Mouse (Mus musculus) forebrain, embryonic 16.5 days (tissue): ENCODE measurements around the gene Msrb2. TPM values are rescaled to one million over a fixed set of nuclear protein-coding genes. Genes with fewer than 3 reads are reported as not detected.

Experiments
- ATAC-seq: fragments of 200-750 bp; cut with Nextera tagmentation; 2 replicates; pipeline ENCODE4 v1.8.0; 2017; ENCODE audit warnings: mild to moderate bottlenecking, moderate library complexity
- H3K27ac ChIP-seq: fragments of 300-500 bp; sonication (generic); 2 replicates; pipeline ENCODE4 v1.5.1; 2014; ENCODE audit warnings: low read length, control low read depth
- H3K27me3 ChIP-seq: fragments of 300-500 bp; sonication (generic); replicated peaks from 2 replicates; pipeline ENCODE4 v1.6.1; 2014; ENCODE audit warnings: low read length; ENCODE audit not compliant: control insufficient read depth, insufficient read depth
- H3K36me3 ChIP-seq: fragments of 300-500 bp; sonication (generic); 2 replicates; pipeline ENCODE4 v1.6.1; 2014; ENCODE audit not compliant: control insufficient read depth, insufficient read depth
- H3K4me1 ChIP-seq: fragments of 300-500 bp; sonication (generic); replicated peaks from 2 replicates; pipeline ENCODE4 v1.6.1; 2014; ENCODE audit warnings: low read length; ENCODE audit not compliant: control insufficient read depth, insufficient read depth
- H3K4me2 ChIP-seq: fragments of 300-500 bp; sonication (generic); 2 replicates; pipeline ENCODE4 v1.6.1; 2014; ENCODE audit warnings: mild to moderate bottlenecking, low read length, control low read depth
- H3K4me3 ChIP-seq: fragments of 300-500 bp; sonication (generic); replicated peaks from 2 replicates; pipeline ENCODE4 v1.5.1; 2014; ENCODE audit warnings: mild to moderate bottlenecking, low read length, control low read depth
- H3K9ac ChIP-seq: fragments of 300-500 bp; sonication (generic); replicated peaks from 2 replicates; pipeline ENCODE4 v1.6.1; 2014; ENCODE audit warnings: low read depth, low read length, control low read depth
- H3K9me3 ChIP-seq: fragments of 300-500 bp; sonication (generic); 2 replicates; pipeline ENCODE4 v1.6.1; 2016; ENCODE audit warnings: low read length; ENCODE audit not compliant: control insufficient read depth
- WGBS: fragments of 180-500 bp; shearing (Covaris S2); extraction: QIAGEN DNeasy Blood & Tissue Kit; methylation state at CpG from one replicate; pipeline ENCODE4 v1.1.7; 2014; 5-methylcytosine and 5-hydroxymethylcytosine counted together
- polyA plus RNA-seq: library from polyadenylated mRNA; unstranded; fragments of >200 nt; fragmentation: Nextera tagmentation; extraction: Ambion mirVana; gene quantifications from 2 replicates; pipeline ENCODE4 v1.2.1, GENCODE M21; 2015

The Msrb2 gene
- polyA plus RNA-seq, 1 experiment from 2014 or later = 7.9 TPM

DNA sequence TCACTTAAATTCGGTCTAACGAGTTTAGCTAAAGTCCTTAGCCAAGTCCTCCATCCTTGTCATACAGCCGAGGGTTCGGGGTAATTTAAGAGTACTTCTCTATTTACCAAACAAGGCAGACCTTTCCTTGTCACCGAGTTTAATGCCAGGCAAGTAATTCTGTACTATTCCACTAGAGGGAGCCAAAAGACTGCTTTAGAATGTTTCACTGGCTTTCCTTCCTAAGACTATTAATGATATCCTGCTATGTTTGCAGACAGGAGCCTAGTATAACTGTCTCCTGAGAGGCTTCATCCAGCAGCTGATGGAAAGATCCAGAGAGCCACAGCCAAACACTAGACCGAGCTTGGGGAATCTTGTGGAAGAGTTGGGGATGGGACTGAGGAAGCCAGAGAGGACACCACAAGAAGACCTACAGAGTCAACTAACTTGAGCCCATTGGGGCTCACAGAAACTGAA lies 43.9 kb downstream of the Msrb2 start:
- Histone ChIP-seq H3K4me1 (no peaks in the 10 kb centered on the region), H3K27me3 (no peaks in the 10 kb centered on the region), H3K27ac (no peak overlapping the region), H3K4me2 (peak overlapping the region; percentile 58), H3K4me3 (peak overlapping the region; percentile 30), H3K9me3 (no peaks in the 10 kb centered on the region), H3K9ac (no peak overlapping the region; the same call in 1 of the 2 replicates), H3K36me3 (no peaks in the 10 kb centered on the region)
- WGBS = 2% methylated on average over 6 of the region's 6 CpGs
- ATAC-seq = peak; percentile 71

DNA sequence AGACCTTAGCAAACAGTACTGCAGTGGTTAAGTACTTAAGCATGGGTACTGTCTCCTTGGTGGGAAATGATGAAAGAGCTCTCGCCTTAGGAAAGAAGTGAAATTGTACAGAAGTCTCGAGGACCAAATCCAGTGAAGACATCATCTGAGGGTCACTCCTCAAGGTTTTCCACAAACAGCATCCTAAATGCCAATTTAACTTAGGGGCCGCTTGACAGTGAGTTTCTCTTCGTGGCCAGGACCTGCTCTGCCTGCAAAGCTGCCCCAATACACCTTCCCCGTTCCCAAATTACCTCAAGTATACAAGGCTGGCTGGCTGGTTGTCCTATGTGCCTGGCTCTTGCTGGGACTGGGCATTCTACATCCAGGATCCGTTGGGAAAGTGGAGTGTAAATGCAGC lies 44.8 kb downstream of the Msrb2 start:
- Histone ChIP-seq H3K4me3 (no peak overlapping the region), H3K9ac (no peak overlapping the region), H3K27me3 (no peaks in the 10 kb centered on the region), H3K27ac (no peak overlapping the region), H3K4me2 (no peak overlapping the region), H3K9me3 (no peaks in the 10 kb centered on the region), H3K4me1 (no peaks in the 10 kb centered on the region), H3K36me3 (no peaks in the 10 kb centered on the region)
- ATAC-seq = no peak
- 72% methylated on average over 6 of the region's 6 CpGs for WGBS

DNA sequence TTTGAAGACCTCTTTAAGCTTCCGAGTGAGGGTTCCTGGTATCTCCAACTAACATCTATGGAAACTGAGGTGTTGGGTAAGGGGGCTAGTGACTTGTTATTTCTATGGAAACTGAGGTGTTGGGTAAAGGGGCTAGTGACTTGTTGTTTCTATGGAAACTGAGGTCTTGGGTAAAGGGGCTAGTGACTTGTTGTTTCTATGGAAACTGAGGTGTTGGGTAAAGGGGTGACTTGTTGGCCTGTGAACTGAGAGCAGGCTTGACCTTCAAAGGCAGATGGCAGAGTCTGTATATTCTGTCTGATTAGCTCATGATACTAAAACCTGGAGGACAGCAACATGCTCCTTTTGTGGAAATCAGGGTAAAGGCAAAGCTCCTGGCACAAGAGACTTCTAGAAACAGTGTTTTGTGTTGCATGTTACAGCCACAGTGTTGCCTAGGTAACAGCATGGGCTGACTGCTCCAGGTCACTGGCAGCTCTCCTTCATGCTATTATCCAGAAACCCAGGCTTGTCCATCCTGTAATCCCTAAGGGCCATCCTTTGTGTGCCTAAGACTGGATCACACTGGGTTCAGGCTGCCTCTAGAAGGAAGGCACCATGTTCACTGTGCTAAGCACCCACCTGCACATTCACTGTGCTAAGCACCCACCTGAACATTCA lies 48.6 kb downstream of the Msrb2 start:
- peak; percentile 29; the same call in 1 of the 2 replicates for ATAC-seq

DNA sequence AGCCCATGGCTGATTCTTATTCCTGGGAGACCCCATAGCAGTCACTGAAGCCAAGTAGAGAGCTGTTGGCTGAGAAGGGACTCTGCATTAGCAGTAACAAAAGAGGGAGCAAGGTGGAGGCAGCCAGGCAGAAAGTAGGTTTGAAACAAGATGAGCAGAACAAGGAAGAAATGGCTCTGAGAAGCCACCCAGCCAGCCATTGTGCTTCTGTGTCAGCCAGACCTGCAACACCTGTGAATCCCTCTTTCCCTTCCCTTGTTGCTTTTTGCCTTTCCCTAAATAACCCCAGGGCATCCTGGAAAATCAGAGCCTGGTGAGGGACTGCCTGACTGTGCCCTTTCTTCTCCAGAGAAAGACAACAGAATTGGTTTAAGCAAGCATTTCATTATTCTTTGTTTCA lies 51.0 kb downstream of the Msrb2 start:
- Histone ChIP-seq H3K4me2 (no peak overlapping the region), H3K9ac (no peak overlapping the region), H3K9me3 (no peaks in the 10 kb centered on the region), H3K4me3 (no peak overlapping the region), H3K27ac (no peak overlapping the region), H3K36me3 (no peaks in the 10 kb centered on the region), H3K4me1 (no peaks in the 10 kb centered on the region), H3K27me3 (peaks cover 31% of the 10 kb centered on the region)
- ATAC-seq = no peak

More for the DNA sequence above, 48.6 kb downstream of the Msrb2 start:
- H3K4me1 ChIP-seq = no peaks in the 10 kb centered on the region
- H3K4me2 ChIP-seq = no peak overlapping the region
- 74% methylated on average over 1 of the region's 1 CpGs for WGBS
- no peak overlapping the region for H3K4me3 ChIP-seq
- H3K36me3 ChIP-seq = no peaks in the 10 kb centered on the region
- H3K9me3 ChIP-seq = no peaks in the 10 kb centered on the region
- H3K9ac ChIP-seq = no peak overlapping the region
- H3K27me3 ChIP-seq = peaks cover 12% of the 10 kb centered on the region; the same call in 1 of the 2 replicates
- H3K27ac ChIP-seq = no peak overlapping the region

DNA sequence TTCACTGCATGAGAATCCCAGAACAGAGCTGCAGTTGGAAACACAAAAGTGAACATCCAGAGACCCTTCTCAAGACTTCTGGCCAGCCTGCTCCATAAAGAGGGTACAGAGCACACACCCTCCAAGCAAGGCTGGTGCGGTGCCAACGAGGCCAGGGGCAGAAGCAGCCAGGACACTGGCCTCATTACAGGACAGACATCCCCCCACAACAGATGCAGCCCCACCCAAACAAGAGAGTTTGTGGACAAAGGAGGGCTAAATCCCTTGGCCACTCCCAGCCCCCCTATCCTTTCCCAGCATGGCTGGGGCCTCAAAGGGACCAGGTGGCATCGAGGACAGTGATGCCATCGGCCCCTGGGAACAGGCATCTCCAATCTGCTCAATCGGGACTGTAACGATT lies 51.8 kb downstream of the Msrb2 start:
- Histone ChIP-seq H3K4me2 (no peak overlapping the region), H3K9ac (no peak overlapping the region), H3K36me3 (no peaks in the 10 kb centered on the region), H3K27ac (no peak overlapping the region), H3K4me1 (no peaks in the 10 kb centered on the region), H3K9me3 (no peaks in the 10 kb centered on the region), H3K27me3 (peaks cover 33% of the 10 kb centered on the region), H3K4me3 (no peak overlapping the region)
- 49% methylated on average over 6 of the region's 6 CpGs for WGBS
- no peak for ATAC-seq

DNA sequence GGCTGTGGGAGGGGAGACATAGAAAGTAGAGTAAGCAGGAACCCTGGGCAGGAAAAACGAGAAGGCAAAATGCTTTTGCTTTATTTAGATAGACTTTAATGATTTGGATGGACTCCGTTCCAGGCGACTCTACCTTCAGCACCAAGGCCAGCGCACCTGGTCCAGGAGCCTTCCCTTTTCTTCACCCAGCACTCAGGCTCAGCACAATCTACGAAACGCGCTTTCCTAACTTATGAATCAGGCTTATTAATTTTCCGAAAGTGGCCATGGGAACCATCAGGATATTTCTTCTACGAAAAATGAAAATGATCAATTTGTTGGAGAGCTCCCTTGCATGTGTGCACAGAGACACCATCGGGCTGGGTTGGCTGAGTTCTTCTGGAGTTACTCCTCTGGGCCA lies 57.8 kb downstream of the Msrb2 start:
- ATAC-seq = no peak
- no peaks in the 10 kb centered on the region for H3K36me3 ChIP-seq
- peaks cover 22% of the 10 kb centered on the region for H3K4me1 ChIP-seq
- peaks cover 61% of the 10 kb centered on the region for H3K27me3 ChIP-seq
- no peak overlapping the region for H3K4me2 ChIP-seq
- no peak overlapping the region for H3K9ac ChIP-seq
- no peak overlapping the region for H3K27ac ChIP-seq
- no peaks in the 10 kb centered on the region for H3K9me3 ChIP-seq
- H3K4me3 ChIP-seq = no peak overlapping the region
- 3% methylated on average over 10 of the region's 10 CpGs for WGBS

DNA sequence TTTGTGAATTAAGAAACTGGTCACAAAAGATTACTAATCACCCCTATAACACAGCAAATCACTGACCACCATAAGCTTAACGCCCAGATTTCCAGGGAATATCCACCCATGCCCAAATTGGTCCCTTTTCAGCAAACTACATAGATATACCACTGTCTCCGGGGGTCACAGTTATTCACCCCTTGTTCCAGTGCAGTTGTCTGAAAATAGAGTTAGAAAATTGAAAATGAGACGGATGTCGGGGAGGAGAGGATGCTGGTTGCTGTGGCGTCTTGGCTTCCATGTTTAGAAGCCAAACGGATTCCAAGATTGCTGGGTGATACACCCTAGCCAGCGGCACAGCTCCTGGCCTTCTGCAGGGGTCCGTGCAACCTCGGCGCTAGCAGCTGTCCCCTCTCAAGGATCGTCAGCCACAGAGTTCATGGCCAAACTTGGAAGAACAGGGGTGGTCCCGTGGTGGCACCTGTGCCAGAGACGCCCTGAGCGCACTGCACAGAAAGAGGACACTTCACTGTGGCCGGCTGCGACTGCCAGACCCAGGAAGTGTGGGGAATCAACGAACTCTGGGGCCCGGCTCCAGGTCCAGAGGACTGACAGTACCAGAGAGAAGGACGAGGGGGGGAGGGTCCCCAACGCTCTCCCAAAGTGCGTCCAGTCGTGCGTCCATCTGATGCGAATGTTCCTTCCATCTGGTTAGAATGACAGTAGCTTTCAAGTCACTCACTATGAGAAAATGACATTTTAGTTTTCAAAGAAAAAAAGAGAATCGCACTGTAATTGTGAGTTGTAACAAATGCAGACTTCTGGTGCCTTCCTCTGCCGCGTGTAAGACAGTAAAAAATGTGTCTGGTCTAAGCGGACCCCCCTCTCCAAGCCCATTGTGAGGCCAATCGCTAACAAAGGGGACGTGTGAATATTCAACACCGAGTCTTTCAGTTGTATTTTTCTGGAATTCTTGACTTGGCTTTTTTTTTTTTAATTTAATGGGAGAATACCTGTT lies 58.8 kb downstream of the Msrb2 start:
- Histone ChIP-seq H3K9ac (no peak overlapping the region), H3K4me2 (peak overlapping the region; percentile 50), H3K27me3 (peaks cover 64% of the 10 kb centered on the region), H3K9me3 (no peaks in the 10 kb centered on the region), H3K4me1 (peaks cover 22% of the 10 kb centered on the region), H3K27ac (no peak overlapping the region), H3K4me3 (peak overlapping the region; percentile 30), H3K36me3 (no peaks in the 10 kb centered on the region)
- 3% methylated on average over 31 of the region's 31 CpGs for WGBS
- ATAC-seq = 0 out of 2 replicates have a peak, but pooled peaks have one; percentile 24

DNA sequence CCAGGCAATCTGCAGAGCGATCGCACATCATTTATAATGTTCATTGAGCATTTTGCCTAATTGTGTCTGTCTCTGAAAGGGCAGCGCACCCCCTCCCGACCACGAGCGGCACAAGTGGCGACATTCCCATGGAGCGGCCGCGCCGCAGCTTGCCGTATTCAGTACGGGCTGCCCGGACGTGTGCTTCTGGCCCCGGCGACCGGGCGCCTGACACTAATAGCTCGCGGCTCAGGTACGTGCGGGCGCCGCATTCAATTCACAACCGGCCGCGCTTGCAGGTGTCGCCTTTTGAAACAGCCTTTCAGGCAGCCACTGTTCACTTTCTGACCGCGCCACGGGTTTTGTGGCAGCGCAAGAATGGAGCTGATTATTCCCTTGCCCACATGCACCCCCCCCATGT lies 59.5 kb downstream of the Msrb2 start:
- peak overlapping the region; percentile 30 for H3K4me3 ChIP-seq
- no peaks in the 10 kb centered on the region for H3K9me3 ChIP-seq
- peaks cover 22% of the 10 kb centered on the region for H3K4me1 ChIP-seq
- peak; percentile 45 for ATAC-seq
- no peaks in the 10 kb centered on the region for H3K36me3 ChIP-seq
- H3K4me2 ChIP-seq = peak overlapping the region; percentile 50
- H3K27me3 ChIP-seq = peaks cover 64% of the 10 kb centered on the region
- no peak overlapping the region for H3K9ac ChIP-seq
- WGBS = under 1% methylated on average over 33 of the region's 33 CpGs
- H3K27ac ChIP-seq = no peak overlapping the region

DNA sequence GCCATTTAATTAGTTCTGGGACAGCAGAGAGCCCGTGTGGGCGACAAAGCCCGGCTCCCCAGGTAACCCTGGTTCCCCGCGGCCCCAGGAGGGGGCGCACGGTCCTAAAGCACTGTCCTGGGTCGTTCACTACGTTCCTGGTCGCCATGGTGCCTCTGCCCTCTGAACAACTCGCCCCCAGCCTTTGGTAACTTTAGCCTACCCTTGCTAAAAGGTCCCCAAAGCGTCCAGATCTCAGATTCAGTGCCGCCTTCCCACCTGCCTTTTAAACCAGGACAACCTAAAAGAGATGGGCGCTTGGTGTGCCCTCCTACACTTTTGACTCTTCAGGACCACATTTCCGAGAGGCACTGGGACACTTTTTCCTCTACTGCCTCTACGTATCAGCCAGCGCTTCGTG lies 59.9 kb downstream of the Msrb2 start:
- peaks cover 66% of the 10 kb centered on the region for H3K27me3 ChIP-seq
- H3K4me3 ChIP-seq = peak overlapping the region; percentile 30
- ATAC-seq = peak; percentile 67
- under 1% methylated on average over 18 of the region's 18 CpGs for WGBS
- H3K9me3 ChIP-seq = no peaks in the 10 kb centered on the region
- H3K36me3 ChIP-seq = no peaks in the 10 kb centered on the region
- peak overlapping the region; percentile 50 for H3K4me2 ChIP-seq
- H3K27ac ChIP-seq = no peak overlapping the region
- H3K9ac ChIP-seq = no peak overlapping the region
- H3K4me1 ChIP-seq = peaks cover 22% of the 10 kb centered on the region
